Mouse (Mus musculus) urinary bladder, postnatal 36 days (tissue): ENCODE measurements around the gene Slc6a5.

Experiments used
- DNase-seq, 2 experiments: peaks; one replicate each; pipeline ENCODE4 v3.0.0; 2022; ENCODE audit warnings: low spot score in 2 of 2, mixed read lengths in 1 of 2

The Slc6a5 gene

DNA sequence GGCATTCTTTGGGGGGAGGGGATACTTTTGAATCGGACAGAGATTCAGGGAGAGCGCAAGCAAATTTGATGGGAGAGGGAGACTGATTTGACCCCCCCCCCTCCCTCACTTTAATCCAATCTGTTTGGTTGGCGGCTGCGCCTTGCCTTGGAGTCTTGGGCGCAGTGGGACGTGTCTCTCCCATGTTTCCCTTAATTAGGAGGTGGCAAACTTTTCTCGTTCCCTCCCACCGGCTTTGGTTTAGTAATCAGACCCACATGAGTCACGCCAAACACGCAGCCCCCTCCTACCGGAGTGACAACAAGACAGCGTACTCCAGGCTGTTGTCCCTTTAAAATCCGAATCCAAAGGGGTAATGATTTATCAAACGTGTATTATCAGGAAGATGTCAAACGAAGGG, at the start of gene Slc6a5:
Gene Slc6a5 (plus strand): TSS at position 297 of the 400 bp plus-strand sequence.
- no peak for DNase-seq

DNA sequence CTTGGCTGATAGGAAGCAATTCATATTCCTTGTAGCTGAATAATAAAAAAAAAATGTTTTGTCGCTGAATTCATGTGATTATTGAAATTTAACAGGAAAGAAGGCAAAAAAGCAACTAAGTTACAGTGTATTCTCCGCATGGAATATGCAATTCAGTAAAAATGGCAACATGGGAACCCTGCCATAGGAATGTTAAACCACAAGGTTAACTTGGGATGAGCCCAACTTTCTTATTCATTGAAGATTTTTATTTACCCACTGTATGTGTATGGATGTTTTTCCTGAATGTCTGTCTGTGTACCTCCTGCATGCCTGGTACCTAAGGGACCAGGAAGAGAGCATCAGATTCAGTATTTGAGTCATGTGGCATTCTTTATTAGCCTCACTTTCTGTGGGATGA, 48.8 kb upstream of the Slc6a5 start:
- DNase-seq, result no peak

DNA sequence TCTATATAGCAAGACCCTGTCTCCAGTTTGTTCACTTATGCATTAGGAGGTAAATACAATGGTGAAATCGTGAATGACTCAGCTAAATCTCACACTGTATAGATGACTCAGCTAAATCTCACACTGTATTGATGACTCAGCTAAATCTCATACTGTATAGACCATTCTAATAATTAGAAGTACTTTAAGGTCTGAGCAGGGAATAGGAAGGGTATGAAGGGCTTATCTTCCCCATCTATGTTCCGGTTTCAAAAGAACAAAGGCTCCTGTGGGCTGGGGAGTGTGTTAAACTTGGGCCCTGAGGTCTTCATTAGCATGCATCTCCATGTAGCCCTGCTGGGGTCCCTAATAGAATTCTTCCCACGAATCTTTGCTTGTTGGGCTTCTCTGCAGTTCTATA, 46.2 kb upstream of the Slc6a5 start:
- DNase-seq, result no peak

DNA sequence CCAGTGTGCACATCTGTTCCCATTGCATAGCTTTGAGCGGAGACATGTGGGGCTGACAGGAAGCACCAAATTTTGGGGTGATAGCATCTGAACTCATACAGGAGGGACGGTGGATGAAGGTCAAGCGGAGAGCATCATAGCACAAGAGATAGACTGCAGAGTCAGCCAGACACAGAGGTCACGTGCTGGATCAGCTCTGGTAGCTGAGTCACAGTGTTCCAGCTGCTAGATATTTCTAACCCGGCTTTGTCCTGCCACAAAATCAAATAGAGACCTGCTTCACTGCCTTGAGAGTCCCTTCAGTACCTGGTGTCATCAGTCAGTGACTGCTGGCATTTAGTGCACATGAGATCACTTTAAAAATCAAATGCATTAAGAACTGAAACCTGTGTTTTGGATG, 40.3 kb upstream of the Slc6a5 start:
- DNase-seq, result no peak

DNA sequence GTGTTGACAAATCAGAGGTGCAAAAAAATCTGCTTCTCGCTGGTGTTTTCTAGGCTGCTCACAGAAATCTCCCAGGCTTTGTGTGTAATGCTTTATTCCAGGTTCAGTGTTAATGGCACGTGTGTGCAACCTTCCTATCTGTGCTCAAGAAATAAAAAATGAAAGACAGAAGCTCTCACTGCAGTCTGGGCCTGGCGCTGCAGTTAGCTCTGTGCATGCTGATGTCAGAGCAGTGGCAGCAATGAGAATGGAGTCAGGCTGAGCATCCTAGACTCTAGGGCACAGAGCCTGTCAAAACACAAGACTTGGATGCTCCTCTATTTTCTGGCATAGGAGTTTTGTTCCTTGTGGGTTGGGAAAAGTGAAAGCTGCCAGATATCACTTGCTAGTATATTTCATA, 39.7 kb upstream of the Slc6a5 start:
- DNase-seq, result no peak

DNA sequence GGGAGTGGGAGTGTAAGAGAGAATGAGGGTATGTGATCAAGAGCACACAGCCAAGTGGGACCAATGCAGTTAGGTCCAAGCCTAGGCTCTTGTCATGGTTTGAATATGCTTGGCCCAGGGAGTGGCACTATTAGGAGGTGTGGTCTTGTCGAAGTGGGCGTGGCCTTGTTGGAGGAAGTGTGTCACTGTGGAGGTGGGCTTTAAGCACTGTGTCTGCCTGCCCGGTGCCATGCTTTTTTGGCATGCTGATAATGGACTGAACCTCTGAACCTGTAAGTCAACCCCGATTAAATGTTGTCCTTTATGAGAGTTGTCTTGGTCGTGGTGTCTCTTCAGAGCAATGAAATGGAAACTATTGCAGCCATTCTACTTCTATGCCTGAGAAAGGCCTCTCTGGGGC, 32.6 kb upstream of the Slc6a5 start:
- no peak for DNase-seq

DNA sequence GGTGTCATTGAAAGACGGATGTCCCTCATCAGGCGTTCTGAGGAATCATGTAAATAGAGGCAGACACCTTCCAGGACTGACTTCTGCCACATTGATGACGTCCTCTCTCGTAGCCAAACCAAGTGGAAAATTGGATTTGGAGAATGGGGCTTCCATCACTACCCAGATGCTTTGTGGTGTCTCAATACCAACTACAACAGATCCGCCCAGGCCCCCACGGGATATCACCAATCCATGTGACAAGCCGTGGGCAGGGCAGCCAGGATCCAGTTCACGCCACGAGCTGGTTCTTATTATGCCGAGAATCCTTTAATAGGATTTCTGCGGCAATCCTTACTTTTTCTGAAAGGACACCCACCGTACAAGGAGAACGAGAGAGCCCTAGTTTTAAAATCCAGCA, 30.9 kb upstream of the Slc6a5 start:
- no peak for DNase-seq

DNA sequence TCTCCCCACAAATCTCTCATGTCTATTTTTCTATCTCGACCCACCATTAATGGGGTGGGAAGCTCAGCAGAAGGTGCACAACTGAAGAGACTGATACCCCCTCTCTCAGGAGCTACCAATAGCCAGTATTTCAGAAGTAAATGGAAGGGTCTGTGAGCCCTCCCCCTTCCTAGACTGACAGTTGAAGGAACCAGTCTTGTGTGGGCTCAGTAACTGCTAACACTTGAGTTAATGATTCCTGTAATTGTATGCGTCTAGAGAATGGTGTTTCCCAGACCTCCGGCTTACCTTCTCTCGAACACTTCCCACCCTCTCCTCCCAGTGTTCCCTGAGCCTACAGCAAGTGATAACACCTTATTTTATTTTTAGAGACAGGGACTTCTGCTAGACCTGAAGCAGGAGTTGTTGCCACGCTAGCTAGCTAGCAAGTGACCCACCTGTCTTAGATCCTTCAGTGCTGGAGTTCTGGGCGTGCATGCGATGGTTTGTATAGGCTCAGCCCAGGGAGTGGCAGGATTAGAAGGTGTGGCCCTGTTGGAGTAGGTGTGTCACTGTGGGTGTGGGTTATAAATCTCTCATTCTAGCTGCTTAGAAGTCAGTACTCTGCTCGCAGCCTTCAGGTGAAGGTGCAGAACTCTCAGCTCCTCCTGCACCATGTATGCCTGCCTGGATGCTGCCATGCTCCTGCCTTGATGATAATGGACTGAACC, 29.8 kb upstream of the Slc6a5 start:
- DNase-seq, result no peak

DNA sequence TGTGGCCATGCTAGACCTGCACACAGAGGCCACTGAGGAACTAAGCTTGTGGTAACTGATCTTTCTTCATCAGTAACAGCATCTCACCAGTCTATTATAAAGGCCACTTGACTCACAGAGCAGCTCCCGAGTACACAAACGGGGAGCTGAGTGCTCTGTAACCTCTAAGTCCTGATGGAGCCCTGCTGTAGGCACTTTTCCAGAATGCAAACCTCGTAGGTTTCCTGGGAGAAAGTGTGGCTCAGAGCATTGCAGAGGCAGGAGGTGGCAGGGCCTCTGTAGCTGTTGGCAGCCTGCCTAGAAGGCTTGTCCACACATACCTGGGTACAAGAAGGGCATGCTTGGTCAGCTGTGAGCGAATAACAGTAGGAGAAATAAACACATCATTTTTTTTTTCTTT, 27.7 kb upstream of the Slc6a5 start:
- DNase-seq, result peak; percentile 3 to 36

DNA sequence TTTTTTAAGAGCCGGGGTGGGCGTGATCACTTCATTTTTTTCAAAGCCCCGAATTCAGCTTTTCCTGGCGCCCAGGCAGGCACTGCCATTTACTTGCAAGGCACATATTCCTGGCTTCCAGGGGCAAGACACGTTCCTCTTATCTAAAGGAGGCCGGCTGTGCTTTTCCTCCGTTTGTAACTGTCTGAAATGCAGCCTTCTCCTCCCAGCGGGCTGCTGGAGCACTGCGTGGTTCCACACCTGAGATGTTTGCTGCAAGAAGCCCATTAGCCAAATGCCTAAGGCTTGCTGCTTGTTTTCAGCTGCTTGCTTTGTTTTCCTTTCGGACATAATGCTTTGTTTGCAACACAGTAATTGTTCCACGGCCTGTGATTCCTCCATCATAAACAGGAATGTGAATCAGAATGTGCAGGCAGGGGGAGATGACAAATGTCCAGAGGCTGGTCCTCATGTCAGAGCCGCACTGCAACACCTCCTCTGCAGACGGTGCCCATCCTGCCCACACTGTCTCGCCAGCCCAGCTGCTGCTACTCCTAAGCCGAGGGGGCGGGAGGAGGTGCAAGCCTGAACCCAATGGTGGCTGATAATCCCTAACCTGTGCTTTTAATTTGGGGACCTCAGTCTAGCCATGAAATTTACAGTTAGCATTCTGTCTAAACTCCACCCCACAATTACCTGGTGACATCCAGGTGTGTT, 27.1 kb upstream of the Slc6a5 start:
- no peak for DNase-seq

DNA sequence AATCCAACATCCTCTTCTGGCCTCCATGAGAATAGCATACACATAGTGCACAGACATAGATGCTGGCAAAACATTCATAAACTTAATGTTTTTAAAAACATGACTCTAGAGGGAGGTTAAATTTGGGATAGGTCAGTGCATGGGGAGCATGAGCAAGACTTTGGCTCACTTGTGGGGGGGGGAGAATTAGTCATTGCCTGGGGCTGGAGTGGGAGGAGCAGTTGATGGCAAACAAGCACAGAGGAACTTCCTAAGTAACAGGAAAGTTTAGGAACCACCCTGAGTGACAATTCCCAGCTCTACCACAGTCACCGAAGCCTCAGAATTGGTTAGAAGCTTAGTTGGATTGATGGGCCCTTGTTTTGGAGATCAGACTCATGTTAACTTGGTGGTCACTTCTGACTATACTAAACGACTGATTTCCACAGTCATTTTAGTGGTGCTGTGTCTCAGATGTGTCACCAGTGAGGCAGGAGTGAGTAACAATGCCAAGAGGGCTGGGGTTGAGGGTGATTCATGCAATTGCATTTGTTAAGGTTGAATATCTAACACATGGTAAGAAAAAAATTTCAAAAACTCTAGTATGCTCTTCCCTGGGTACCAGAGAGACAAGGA, 22.1 kb upstream of the Slc6a5 start:
- DNase-seq, result no peak

DNA sequence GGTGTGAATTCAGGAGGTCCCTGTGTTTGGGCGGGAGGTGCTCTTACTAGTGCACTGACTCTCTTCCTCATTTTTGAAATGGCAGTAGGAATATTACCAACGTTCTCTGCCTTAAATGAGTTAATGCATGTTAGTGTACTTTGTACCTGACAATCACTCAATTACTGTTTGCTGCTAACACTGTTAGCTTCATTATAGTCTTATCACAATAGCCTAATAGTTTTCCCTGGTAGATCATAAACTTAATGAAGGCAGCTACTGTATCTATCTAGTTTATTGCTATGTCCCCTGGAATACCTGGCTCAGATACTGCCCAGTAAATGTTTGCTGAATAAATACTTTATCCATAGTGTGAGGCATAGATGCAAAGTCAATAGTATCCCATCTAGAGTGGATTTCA, 15.2 kb upstream of the Slc6a5 start:
- no peak for DNase-seq

DNA sequence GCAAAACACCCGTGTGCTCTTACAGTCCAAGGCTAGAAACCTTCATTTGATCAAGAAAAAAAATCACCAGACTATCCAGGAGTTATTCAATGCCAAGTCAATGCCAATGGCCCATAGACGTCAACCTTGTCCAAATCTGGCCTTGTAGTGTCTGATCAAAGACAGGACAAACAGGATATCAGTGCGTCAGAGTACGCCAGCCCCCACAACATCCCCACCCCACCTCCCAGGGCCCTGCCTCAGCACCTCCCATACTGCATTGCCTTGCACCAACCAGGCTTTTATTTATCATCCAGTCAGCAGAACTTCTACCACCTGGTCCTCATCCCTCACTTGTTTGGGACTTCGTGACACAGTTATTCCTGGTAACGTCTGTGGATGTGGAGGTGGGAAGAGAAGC, 14.7 kb upstream of the Slc6a5 start:
- DNase-seq, result no peak

DNA sequence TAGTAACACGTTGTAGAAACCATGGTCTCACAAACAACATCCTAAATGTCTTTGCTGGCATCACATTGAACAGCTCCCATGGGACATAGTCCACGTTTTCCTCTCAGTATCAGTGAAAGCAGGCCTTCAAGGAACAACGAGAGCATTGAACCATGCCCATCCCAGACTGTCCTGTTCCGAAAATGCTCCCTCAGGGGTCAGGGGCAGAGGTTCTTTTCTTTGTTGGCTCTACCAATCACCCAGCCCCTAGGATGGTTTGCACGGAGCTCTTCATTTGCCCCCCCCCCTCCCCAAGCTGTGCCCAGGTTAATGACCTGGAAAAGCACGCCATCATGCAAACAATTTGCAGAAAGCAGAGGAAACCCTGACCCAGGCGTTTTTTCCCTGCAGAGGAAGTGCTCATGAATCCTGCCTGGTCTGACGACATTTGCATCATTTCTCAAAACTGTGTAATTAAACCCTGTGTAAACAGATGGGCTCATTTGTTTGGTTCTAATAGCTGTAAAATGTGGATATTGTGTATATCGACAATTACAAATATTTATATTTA, 7.9 kb upstream of the Slc6a5 start:
- DNase-seq, result no peak

DNA sequence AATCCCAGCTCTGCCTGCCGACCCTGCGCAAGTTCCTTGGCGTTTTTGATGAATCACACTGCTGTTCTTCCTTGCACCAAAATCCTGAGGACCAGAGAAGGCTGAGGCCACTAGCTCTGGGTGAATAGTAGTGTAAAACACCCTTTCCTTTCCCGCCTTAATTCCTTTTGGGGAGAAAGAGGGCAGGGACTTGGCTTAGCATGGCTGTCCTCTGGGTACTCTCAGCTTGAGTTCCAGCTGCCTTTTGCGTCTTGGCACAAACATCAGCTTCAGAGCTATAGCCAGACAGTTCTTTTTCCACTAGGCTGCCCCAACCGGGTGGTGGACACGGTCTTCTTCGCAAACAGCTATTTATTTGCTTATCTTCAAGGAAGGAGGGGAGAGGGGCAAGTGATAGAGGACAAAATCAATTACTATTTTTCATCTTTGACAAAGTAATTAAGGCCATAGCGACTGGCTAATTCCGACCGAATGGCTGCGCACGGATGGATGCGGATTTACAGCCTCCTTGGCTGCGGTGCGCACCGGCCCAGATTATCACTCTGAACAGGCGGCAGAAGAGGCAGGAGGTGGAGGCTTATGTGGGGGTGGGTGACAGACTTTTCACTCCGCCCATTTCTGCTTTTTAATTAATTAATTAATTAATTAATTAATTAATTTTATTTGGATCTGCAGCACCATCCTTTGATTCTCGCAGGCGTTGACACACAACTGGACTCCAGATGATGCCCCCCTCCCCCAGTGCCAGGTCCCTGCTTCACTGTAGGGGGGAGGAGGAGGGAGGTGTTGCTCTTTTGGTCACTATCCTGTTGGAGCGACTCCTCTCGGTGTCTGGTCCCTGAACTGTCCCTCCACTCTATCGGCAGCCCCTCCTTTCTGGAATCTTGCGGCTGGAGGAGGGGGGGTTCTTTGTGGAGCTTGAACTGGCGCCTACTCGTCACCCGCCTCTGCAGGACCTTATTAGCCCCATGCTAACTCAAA, 2.5 kb upstream of the Slc6a5 start:
- DNase-seq, result no peak

DNA sequence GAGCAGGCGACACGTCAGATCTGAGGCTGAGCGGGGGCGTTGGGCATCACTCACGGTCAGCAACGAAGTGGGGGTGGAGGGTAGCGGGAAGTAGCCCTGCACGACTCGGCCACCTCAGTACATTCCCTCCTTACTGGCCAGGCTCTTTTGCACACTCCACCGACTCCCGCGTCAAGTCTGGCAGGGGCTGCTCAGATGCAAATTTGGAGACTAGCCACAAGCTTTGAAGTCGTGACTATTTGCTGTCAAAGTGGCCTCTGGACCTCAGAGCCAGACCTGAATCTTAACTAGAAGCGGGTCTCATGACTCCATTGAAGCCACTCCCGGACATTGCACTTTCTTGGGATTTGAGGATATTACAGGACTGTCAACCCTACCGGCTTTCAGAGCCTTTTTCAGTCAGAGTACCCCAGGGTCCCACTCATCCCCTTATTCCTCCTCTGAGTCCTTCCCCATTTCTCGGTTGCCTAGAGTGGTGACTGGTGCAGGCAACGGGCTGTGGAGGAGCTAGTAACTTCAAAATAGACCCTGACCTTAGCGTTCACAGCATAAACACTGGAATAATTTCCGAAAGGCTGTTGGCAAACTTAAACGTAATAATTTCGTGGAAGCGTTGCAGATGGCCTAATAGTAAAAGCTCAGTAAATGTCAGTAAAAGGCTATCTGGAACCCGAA, 1.6 kb upstream of the Slc6a5 start:
- no peak for DNase-seq

DNA sequence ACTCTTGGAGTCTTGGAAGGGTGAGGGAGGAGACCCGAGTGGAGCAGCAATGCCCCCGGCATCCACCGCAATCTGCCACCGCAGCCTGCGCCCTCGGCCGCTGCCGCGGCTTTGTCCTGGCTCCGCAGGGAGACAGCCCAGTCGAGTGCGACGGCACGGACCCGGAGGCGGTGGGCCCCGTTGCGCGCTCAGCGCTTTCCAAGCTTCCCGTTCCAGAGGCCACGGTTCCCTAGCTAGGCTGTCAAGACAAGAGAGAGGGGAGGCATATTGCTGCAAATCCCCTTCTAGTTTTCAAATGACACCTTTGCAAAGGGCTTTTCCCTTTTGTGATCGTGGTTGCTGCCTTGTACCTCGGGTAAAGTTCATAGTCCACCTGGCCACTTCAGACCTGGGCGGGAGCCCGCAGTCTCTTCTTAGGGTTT, 945 bp upstream of the Slc6a5 start:
- no peak for DNase-seq

DNA sequence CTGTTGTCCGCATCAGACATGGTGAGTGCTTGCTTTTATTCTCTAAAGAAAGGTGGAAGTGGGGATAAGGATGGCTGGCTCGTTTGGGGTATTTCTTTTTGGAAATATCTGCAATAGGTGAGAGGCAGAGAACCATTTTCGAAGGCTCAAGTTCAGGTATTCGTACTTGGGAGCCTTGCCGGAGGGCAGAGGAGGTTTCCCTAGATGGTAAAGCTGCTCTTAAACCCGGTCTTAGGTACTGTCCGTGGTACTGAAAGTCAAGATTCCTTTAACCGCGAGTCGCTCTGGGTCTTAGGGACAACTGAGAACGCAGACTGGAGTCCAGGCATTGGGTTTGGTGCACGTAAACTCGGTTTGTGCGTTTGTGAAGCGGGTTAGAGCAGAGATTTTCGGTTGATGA, 415 bp downstream of the Slc6a5 start:
- no peak for DNase-seq

DNA sequence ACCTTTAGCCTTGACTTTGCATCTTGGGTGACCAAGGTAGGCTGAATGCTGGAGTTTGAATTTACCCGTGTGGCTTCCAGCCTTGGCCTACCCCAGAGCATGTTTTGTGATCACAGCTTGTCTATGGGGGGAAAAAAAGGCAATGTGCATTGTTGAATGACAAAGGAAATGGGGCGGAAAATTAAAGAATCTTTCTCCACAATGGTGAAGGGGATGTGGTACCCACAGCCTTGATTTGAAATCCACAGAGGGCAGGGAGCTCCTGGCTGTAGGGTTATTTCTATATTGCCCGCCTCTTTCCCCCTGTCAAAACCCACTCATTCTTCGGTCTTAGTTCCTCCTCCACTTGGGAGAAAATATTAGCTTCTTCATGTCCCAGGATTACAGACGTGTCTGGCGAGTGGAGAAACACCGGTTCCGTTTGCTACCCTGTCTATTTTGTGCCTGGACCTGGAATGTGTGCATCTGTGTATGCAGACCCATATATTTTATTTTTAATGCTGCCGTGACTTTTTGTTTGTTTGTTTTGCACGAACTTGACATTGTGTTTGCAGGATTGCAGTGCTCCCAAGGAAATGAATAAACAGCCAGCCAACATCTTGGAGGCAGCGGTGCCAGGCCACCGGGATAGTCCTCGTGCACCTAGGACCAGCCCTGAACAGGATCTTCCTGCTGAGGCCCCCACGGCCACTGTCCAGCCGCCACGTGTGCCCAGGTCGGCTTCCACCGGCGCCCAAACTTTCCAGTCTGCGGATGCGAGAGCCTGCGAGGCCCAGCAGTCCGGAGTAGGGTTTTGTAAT, 1.4 kb downstream of the Slc6a5 start:
- no peak for DNase-seq

DNA sequence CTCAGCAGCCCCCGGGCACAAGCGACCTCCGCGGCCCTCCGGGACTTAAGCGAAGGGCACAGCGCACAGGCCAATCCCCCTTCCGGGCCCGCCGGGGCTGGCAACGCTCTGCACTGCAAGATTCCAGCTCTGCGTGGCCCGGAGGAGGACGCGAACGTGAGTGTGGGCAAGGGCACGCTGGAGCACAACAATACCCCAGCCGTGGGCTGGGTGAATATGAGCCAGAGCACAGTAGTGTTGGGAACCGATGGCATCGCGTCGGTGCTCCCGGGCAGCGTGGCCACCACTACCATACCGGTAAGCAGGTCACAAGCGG, 2.0 kb downstream of the Slc6a5 start:
- no peak for DNase-seq
